Mouse (Mus musculus) megakaryocyte-erythroid progenitor cell, adult 5-6 weeks (primary cell): ENCODE results near the gene Ccdc13. TPM values are rescaled to one million over a fixed set of nuclear protein-coding genes. Genes with fewer than 3 reads are reported as not detected.
A peak's percentile ranks its signal among the peaks of the same experiment; 100 is the strongest.

Source experiments
- ATAC-seq: replicated peaks from 2 replicates; pipeline ENCODE4 v1.8.0; 2016; ENCODE audit warnings: mild to moderate bottlenecking, inconsistent platforms; ENCODE audit not compliant: severe bottlenecking, poor library complexity, low FRiP score, low TSS enrichment
- total RNA-seq, 2 experiments: library from RNA; stranded (forward) in 1 of 2; stranded (reverse) in 1 of 2; fragments of 200-1000, 215-1000 nt in 1 of 2; fragments of >200 nt in 1 of 2; fragmentation: Nextera tagmentation in 1 of 2; gene quantifications; 2 replicates each; pipeline ENCODE4 v1.2.3; 2014 to 2017

Gene Ccdc13
- total RNA-seq, 2 experiments from 2014 or later, result not detected

DNA sequence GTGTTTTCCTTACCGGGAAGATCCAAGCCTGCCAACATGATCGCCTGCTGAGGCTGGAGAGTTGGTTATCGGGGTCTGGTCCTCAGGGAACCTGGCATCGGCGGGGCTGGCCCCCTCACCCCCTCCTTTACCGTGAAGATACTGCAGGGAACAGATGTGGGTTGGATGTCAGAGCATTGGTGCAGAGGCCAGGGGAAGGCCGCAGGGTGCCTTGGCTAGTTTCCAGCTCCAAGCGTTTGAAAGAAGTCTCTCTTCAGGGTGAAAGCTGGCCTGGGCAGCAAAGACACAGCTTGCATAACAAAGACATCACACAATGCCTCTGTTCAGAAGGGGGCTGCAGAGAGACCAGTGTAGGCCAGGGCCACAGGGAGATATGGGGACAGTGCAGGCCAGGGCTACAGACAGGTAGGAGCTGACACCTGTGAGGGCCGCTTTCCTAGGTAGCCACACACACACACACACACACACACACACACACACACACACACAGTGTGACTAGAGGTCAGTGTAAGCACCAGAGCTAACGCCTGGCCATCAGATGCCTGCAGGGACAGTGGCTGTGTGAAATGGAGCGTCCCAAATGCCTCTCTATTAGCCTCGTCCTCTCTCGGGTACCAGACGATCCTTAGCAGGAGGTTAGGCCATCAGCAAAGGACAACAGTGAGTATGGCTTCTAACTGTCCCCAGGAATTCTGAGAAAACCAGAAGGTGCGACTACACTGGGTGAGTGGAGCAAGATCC is 29.0 kb downstream of the Ccdc13 start:
- no peak for ATAC-seq

DNA sequence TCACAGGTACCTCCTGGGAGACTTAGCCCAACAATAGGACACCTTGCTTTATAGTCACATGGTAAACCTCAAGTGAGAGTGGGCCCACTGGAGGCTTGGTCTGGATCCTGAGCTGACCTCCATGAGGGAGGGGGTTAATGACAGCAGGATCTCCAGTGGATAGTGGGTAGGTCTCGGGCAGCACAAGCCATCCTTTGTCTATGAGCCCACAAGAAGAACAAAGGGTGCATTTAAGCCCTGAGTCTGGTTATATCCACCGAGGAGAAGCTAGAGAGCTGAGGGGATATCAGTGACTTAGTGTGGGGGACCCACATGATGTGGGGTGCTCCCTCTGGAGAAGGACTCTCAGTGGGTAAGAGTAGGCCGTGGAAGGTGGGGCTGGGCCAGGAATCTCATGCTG is 30.8 kb downstream of the Ccdc13 start:
- no peak for ATAC-seq

DNA sequence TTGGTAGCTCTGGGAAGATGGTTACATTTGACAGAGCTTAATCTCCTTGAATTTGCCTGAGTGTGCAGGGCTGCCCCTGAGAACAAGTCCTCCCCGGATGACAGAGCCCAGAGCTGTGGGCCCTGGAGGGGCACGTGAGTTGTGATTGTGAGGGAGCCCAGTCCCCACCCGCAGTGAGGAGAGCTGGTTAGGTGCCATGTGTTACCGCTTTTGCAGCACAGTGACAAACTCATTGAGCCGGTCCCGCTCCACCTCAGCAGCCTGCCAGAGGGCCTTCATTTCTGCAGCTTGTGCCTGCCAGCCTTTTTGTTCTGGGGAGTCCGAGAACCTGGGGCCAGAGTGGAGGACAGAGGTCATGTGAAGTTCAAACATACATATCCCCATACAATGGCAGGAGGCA is 31.3 kb downstream of the Ccdc13 start:
- no peak for ATAC-seq

DNA sequence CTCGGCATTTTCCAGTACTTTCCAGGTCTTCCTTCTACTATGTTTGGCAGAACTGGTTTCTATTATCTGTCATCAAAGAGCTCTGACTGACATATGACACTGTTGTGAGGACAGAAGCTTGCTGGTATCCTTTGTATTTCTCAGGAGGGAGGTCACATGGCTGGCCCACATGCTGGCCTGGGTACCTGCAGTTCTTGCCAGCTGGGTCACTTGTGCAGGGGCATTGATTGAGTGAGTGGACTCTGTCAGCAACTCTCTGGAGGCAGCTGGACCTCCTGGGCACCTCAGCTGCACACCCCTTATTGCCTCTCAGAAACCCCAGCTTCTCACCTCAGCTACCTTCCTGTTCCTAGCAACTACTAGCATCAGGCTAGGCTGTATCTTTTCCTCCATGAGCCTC is 31.7 kb downstream of the Ccdc13 start:
- no peak for ATAC-seq

DNA sequence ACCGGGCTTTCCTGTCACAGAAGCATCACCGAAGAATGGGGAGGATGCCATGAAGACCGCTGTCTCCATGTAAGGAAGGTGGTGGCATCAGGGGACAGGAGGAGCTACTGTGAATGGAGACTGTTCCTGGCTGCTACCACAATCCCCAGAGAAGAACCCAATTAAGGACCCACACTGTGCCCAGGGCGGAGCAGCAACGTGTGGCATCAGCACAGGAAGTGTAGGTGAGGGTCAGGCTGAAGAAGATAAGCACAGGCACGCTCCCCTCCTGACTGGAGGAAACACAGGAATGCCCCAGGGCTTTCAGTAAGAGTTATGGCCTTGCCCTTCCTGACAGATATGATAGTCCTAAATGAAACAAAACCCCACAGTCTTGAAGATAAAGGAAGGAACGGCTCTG is 36.5 kb downstream of the Ccdc13 start:
- peak; percentile 49; the same call in 1 of the 2 replicates for ATAC-seq

DNA sequence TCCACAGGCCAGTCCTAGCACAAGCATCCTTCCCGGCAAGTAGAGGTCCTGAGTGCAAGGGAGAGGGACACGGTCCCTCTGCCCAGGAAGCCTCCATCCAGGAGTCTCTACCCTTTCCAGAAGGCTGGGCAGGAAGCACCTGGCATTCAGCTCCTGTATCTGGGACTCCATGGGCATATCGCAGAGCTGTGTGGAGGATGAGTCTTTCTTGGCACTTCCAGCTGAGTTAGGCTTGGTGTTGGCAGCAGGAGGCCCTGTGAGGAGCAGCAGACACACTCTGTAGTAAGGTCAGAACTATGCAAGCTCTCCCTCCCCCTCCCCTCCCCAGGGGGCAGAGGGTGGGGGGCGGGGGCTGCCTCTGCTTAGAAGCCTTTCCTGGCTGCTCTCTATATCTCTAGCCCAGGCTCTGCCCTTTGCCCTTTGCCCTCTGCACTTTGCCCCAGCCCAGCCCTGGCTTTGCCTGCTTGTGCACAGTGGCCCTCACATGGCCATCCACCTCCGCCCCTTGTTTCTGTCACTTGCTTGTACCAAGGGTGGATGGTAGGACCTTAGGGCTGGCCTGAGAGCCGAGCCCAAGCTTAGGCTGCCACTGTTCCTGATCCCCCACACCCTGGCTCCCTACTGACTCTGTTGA is 40.3 kb downstream of the Ccdc13 start:
- no peak for ATAC-seq

DNA sequence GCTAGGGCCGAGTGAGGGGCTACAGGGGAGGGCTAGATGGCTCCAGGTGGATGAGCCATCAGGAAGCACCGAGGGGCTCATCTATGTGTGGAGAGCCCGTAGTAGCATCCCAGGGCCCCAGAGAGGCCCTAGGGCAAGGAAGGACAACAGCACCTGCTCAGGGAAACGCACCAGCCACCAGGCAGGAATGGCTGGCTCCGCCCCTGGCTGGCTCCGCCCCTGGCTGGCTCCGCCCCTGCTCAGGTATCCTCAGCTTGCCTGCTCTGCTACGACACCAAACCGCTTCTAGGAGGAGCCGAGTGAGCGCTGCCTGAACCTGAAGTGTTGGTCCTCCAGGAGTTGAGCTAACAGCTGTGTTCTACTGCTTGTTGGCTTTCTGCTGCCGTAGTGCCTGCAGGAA is 41.5 kb downstream of the Ccdc13 start:
- ATAC-seq, result no peak

DNA sequence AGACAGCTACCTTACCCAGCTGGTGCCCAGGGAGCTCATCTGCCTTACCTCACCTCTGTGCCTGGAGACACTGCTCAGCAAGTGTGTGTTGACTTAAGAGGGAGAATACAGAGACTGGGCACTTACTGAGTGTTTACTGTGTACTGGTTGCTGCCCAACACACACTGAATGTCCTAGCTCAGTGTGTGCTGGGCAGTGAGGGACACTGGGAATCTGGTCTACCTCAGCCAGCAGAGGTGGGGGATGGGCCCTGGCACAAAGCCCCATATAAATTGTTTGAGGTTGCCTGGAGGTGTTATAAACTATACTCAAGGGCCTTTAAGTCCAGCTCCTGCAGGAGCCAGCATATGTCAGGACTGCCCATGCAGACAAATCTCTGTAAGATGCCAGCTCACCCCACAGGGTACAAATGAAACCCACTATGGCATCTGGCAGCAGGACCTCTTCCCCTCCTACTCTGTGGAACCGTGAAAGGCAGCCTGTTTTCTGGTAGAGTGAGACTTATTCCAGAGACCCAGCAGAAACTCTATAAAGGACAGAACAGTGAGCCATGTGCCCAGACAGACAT is 44.2 kb downstream of the Ccdc13 start:
- no peak for ATAC-seq

DNA sequence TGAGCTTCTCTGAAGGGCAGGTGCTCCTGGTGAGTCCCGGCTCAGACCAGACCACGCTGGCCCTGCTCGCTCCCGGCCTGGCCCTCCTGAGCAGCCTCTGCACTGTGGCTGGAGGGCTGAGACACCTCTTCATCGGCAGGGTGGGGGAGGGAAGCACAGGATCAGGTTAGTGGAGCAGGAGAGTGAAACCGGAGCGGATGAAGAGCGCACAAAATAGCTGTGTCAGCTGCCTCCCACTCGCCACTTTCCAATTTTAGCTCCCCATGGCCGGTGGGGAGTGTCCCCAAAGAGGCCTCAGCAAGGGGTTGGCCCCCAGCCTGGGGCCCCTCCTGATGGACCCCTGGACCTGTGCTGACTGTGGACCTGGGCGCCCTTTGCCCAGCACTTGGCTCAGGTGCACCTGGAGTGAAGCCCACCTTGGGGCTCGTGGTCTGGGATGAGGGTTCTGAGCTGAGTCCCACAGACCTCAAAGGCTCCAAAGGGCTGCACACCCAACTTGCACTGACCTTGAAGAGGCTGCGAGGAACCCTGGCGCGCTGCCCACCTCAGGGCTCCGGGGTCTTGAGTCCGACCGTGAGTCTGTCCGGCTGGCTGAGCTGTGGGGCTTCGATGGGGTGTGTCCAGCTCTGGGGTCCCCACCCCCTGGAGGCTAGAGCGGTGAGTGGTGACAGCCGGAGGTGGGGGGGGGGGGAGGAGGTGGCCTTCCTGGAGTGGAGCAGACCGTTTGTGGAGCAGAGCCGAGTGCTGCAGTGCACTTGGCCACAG is 47.3 kb downstream of the Ccdc13 start, which contains the start of gene Hhatl:
Hhatl (minus strand) TSS at position 751 of the 765 bp plus-strand sequence.
- no peak for ATAC-seq

DNA sequence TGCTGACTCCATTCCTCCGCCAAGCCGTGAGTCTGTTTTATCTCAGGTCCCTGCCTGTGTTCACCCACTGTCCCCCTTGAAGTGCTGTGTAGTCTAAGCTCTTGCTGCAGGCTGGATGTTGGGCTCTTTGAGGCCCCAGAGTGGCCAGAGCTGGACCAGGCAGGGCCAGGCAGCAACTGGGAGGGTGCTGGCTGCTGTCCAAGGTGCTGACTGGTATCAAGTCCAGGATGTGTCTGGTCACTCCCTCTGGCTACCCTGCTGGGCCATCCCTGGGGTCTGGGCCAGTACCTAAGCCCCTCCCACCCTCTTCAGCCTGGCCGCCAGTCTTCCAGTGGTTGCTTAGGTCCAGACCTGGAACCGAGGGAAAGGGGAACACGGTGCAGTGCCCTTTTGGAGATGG is 48.1 kb downstream of the Ccdc13 start:
- ATAC-seq, result peak; percentile 62

DNA sequence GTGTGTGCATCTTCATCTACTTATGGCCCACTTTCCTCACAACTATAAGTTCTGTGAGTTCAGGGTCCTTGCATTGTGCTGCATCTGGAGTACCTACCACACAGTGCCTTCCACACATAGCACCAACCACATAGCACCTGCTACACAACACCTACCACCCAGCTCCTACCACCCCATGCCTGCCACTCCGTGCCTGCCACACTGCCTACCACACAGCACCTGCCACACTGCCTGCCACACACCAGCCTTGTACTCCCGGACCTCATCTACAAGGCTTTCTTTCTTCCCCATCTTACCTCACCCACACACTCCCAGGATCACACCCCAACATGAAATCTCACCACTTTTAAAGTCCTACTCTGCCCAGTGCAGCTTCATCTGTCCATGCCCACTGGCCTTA is 52.9 kb downstream of the Ccdc13 start:
- no peak for ATAC-seq

DNA sequence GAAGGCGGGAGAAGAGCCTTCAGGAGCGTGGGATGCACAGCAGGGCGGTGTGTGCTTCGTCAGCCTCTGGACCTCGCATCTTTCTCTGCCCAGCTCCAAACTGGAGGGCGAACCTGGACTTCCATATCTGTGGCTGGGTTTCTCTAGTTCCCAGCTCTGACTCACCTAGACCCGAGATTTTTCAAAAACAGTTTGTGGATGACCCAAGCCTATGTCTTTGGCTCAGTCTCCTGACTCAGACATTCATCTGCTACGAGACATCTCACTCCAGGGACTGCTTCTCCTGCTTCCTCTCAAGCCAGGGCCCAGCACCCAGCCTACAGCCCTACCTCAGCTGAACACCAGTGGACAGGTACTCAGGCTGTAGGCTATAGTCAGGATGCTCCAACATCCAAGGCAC is 54.0 kb downstream of the Ccdc13 start:
- no peak for ATAC-seq

DNA sequence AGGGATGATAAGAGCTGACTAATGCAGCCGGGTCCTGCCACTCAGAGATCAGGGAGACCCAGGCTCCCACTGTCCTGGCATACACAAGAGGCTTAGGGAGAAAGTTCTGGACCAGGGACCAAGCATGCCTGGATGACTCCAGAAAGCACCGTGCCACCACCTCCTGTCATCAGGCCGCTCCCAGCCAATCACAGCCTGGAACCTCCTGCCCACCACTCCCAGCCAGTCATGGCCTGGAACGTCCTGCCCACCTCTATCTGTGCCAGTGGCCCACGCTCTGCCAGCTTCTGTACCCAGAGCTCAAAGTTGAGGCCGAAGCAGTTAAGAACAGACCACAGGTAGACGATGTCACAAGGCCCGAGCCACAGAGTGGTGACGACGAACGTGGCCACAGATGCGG is 54.5 kb downstream of the Ccdc13 start:
- ATAC-seq, result no peak

DNA sequence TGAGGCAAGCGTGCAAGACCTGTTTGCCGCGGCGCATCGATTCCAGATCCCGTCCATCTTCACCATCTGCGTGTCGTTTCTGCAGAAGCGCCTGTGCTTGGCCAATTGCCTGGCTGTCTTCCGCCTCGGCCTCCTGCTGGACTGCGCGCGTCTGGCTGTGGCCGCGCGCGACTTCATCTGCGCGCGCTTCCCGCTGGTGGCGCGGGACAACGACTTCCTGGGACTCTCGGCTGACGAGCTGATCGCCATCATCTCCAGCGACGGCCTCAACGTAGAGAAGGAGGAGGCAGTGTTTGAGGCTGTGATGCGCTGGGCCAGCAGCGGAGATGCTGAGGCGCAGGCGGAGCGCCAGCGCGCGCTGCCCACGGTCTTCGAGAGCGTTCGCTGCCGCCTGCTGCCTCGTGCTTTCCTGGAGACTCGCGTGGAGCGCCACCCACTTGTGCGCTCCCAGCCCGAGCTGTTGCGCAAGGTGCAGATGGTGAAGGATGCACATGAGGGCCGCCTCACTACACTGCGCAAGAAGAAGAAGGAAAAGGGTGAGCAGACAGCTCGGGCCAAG is 61.1 kb downstream of the Ccdc13 start:
- ATAC-seq, result no peak

DNA sequence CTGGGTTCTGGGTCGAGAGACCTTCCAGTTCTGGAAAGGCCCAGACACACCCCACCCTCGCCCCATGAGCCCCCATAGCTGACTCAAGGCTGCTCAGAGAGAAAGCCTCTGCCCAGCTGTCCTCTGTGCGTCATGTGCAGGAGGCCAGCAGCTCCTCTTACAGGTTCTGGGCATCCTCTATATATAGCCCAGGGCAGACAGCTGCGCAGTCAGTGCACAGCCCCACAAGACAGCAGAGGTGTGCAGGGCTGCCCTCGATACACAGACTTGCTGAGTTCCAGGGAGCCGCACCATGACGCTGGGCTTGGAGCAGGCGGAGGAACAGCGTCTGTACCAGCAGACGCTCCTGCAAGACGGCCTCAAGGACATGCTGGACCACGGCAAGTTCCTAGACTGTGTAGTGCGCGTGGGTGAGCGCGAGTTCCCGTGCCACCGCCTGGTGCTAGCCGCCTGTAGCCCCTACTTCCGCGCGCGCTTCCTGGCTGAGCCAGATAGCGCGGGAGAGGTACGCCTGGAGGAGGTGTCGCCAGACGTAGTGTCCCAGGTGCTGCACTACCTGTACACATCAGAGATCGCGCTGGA is 61.7 kb downstream of the Ccdc13 start, which contains the start of gene Klhl40:
Klhl40 (plus strand) TSS at position 124 of the 582 bp plus-strand sequence.
- ATAC-seq, result no peak

DNA sequence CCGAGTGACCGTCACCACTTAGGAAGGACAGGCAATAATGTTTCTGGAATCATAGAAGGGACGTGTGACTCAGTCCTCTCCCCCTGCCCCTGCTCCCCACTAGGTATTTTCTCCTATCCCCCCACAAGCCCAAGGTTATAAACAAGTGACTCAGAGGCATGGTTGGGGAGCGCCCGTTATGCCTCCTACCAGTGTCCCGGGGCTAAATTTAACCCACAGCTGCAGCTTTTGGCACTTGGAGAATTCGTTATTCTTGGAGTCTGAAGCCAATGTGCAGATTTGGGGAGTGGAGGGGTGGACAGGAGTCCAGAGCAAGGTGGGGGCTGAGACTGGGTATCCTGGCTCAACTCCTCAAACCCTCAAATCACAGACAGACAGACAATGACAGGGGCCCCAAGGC is 62.8 kb downstream of the Ccdc13 start:
- ATAC-seq, result no peak

DNA sequence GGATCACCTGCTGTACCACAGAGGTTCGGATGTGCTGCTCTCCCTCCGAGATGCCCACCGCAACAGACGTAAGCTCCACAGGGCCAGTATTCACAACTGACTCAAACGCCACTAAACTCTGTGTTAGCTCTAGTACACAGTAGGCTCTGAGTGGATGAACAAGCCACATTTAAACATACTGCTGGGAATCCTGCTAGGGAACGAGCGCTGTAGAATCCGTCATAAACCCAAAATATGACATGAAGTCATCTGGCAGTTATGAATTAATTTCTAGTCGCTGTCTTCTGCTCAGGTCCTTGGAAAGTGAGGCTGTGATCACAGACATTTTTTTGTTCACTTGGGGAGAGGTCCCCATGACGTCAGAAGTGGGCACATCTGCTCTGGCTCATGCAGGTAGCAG is 63.3 kb downstream of the Ccdc13 start:
- no peak for ATAC-seq

DNA sequence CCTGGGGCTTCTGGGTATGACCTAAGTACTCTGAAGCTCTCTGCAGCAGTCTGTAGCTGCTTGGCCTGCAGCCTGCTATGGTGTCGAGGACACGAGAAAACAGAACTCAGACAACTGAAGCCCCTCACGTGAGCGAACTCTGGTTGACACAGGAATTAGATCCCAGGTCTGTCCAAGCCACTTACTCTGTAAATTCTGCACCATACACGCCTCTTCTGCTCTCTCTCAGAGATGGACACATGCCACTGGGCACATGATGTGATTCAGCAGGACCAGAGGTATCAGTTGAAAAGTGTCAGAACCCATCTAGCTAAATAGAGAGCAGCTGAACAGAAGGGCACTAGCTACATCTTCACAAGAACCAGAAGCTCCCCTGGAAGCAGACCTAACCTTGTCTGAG is 66.8 kb downstream of the Ccdc13 start:
- no peak for ATAC-seq

DNA sequence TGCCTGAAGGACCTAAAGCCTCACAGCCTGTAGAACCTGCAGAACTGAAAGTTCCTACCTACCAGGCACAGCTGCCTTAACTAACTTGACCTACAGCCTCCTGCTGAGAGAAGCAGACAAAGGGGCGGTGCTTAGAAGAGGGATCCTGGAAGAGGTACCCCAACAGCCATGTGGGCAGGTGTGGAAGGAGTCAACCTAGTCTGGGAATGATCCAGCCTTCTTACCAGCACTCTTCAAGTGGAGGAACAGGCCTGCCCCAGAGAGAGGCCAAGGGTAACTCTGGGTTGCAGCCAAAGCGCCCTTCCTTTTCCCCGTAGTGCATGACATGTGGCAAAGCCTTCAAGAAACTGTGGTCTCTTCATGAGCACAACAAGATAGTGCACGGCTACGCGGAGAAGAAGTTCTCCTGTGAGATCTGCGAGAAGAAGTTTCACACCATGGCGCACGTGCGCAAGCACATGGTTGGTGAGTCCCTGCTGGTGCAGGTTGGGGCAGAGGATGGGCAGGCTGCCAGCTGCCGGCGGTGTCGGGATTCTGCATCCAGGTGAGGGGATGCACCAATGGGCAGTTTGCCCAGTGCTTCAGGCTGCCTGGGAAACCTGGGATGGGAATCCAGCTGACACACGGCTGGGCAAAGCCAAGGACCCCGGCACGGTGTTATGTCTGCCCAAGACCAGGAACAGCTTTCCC is 74.0 kb downstream of the Ccdc13 start:
- ATAC-seq, result no peak
